Mouse (Mus musculus) midbrain, embryonic 14.5 days (tissue): ENCODE data around the gene Herpud1. TPM values are rescaled to one million over a fixed set of nuclear protein-coding genes. Genes with fewer than 3 reads are reported as not detected.
A peak's percentile ranks its signal among the peaks of the same experiment; 100 is the strongest.

ENCODE experiments used
- ATAC-seq: fragments of 200-750 bp; cut with Nextera tagmentation; 2 replicates; pipeline ENCODE4 v1.8.0; 2017; ENCODE audit warnings: moderate number of reproducible peaks, moderate library complexity; ENCODE audit not compliant: low FRiP score, low TSS enrichment
- DNase-seq: peaks from one replicate; pipeline ENCODE4 v3.0.0-alpha.2; 2015
- H3K27ac ChIP-seq: fragments of 300-500 bp; sonication (generic); replicated peaks from 2 replicates; pipeline ENCODE4 v1.5.1; 2014; ENCODE audit warnings: mild to moderate bottlenecking, low read depth, low read length, moderate library complexity
- H3K27me3 ChIP-seq: fragments of 300-500 bp; sonication (generic); 2 replicates; pipeline ENCODE4 v1.6.1; 2014; ENCODE audit warnings: low read length, control low read depth, mixed read lengths; ENCODE audit not compliant: control insufficient read depth, insufficient read depth
- H3K36me3 ChIP-seq: fragments of 300-500 bp; sonication (generic); 2 replicates; pipeline ENCODE4 v1.6.1; 2014; ENCODE audit warnings: low read length, control low read depth; ENCODE audit not compliant: control insufficient read depth, insufficient read depth
- H3K4me1 ChIP-seq: fragments of 300-500 bp; sonication (generic); 2 replicates; pipeline ENCODE4 v1.6.1; 2014; ENCODE audit warnings: mild to moderate bottlenecking, antibody characterized with exemption, low read length, control low read depth; ENCODE audit not compliant: control insufficient read depth, insufficient read depth
- H3K4me2 ChIP-seq: fragments of 300-500 bp; sonication (generic); 2 replicates; pipeline ENCODE4 v1.6.1; 2014; ENCODE audit warnings: mild to moderate bottlenecking, low read length, moderate library complexity
- H3K4me3 ChIP-seq: fragments of 300-500 bp; sonication (generic); replicated peaks from 2 replicates; pipeline ENCODE4 v1.5.1; 2014; ENCODE audit warnings: low read depth, low read length
- H3K9ac ChIP-seq: fragments of 300-500 bp; sonication (generic); replicated peaks from 2 replicates; pipeline ENCODE4 v1.6.1; 2014; ENCODE audit warnings: mild to moderate bottlenecking, low read length, moderate library complexity
- H3K9me3 ChIP-seq: fragments of 300-500 bp; sonication (generic); 2 replicates; pipeline ENCODE4 v1.6.1; 2016; ENCODE audit warnings: low read length, control low read depth, mixed read lengths; ENCODE audit not compliant: control insufficient read depth
- WGBS: fragments of 180-500 bp; shearing (Covaris S2); extraction: QIAGEN DNeasy Blood & Tissue Kit; methylation state at CpG from one replicate; pipeline ENCODE4 v1.1.7; 2014; 5-methylcytosine and 5-hydroxymethylcytosine counted together
- polyA plus RNA-seq: library from polyadenylated mRNA; unstranded; fragments of >200 nt; fragmentation: Nextera tagmentation; extraction: Ambion mirVana; gene quantifications from 2 replicates; pipeline ENCODE4 v1.2.1, GENCODE M21; 2014

Gene Herpud1
- polyA plus RNA-seq, 1 experiment from 2014 or later, result 72.2 TPM

- Histone ChIP-seq H3K4me2 (no peak overlapping the region), H3K27me3 (no peaks in the 10 kb centered on the region), H3K9ac (no peak overlapping the region), H3K27ac (no peak overlapping the region), H3K9me3 (no peaks in the 10 kb centered on the region), H3K36me3 (no peaks in the 10 kb centered on the region), H3K4me1 (no peaks in the 10 kb centered on the region), H3K4me3 (no peak overlapping the region)
- 76% methylated on average over 11 of the region's 11 CpGs for WGBS
- DNase-seq, result no peak
- no peak for ATAC-seq
Observed at GRCm38 (mm10) chr8:94377714-94378205, 8.5 kb upstream of the Herpud1 start.

DNA sequence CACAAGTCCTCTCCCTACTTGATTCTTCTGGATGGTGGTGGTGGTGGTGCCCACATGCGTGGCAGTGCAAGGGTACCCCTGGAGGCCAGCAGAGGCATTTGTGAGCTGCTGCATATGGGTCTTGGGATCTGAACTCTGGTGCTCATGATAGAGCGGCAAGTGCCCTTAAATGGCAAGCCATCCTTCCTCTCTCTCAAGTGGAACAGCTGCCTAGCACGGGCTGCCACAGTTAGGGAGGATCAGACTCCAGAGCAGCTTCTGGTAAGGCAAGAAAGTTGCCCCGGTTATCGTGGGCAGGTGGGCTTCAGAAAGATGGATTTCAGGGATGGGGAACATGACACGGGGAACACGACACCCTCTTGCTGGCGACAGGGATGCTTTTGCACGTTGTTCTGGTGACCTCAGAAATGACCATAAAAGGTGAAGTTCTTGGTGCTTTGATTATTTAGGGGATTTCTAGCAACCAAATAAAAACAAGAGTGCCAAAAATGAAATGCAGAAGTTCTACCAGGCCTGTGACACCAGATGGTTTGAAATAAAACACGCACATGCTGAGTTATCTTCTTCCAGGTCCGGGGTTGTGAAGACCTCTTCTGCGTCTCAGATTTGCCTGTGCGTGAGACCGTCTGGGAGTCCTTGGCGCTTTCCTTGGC, 7.3 kb upstream of the Herpud1 start:
- Histone ChIP-seq H3K9me3 (no peaks in the 10 kb centered on the region), H3K4me2 (no peak overlapping the region), H3K27ac (no peak overlapping the region), H3K27me3 (no peaks in the 10 kb centered on the region), H3K9ac (no peak overlapping the region), H3K4me1 (no peaks in the 10 kb centered on the region), H3K36me3 (no peaks in the 10 kb centered on the region), H3K4me3 (no peak overlapping the region)
- ATAC-seq (no peak), DNase-seq (no peak)
- WGBS, result 90% methylated on average over 15 of the region's 15 CpGs

DNA sequence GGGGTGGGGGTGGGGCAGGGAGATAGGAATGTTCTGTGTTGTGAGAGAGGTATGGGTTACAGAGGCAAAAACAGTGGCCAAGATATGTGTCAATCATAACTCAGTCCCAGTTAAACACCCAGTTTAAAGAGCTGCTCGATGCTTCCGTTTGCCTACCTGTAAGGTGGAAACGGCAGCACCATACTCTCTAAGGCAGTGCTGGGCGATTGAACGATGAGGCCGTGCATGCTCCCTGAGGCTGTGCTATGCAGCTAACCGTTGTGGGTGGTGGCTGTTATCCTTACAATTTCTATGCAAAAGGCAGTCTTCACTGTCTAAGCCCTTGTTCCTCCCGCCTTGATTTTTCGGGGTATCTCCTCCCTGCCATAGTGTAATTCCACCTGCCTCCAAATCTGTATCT, 6.6 kb upstream of the Herpud1 start:
- Histone ChIP-seq H3K27me3 (no peaks in the 10 kb centered on the region), H3K9me3 (no peaks in the 10 kb centered on the region), H3K4me2 (no peak overlapping the region), H3K9ac (no peak overlapping the region), H3K4me3 (no peak overlapping the region), H3K27ac (no peak overlapping the region), H3K36me3 (no peaks in the 10 kb centered on the region), H3K4me1 (no peaks in the 10 kb centered on the region)
- DNase-seq (no peak), ATAC-seq (no peak)
- 92% methylated on average over 9 of the region's 9 CpGs for WGBS

DNA sequence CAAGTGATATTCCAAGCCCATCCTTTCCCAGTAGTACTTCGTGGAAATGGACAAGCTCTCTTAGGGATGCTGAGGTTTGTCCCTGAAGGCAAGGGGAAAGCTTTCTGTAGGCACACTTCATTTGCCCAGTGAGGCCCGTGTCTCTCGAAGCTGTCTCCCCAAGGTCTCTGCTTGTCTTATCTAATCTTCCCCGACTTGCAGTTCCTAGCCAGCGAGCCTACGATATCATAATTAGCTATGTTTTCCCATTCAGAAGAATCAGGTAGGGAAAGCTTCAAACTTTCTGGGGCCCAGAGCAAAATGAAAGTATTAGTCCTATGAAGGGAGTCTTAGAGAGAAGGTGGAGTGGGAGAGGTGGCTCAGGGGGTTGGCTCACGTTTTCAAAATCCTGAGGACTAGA, 2.1 kb upstream of the Herpud1 start:
- H3K4me2 ChIP-seq, result no peak overlapping the region
- H3K27ac ChIP-seq, result no peak overlapping the region
- DNase-seq, result no peak
- H3K9me3 ChIP-seq, result no peaks in the 10 kb centered on the region
- peaks cover 13% of the 10 kb centered on the region for H3K4me1 ChIP-seq
- ATAC-seq, result no peak
- H3K9ac ChIP-seq, result no peak overlapping the region
- WGBS, result 91% methylated on average over 7 of the region's 7 CpGs
- H3K27me3 ChIP-seq, result no peaks in the 10 kb centered on the region
- H3K4me3 ChIP-seq, result no peak overlapping the region
- H3K36me3 ChIP-seq, result no peaks in the 10 kb centered on the region

DNA sequence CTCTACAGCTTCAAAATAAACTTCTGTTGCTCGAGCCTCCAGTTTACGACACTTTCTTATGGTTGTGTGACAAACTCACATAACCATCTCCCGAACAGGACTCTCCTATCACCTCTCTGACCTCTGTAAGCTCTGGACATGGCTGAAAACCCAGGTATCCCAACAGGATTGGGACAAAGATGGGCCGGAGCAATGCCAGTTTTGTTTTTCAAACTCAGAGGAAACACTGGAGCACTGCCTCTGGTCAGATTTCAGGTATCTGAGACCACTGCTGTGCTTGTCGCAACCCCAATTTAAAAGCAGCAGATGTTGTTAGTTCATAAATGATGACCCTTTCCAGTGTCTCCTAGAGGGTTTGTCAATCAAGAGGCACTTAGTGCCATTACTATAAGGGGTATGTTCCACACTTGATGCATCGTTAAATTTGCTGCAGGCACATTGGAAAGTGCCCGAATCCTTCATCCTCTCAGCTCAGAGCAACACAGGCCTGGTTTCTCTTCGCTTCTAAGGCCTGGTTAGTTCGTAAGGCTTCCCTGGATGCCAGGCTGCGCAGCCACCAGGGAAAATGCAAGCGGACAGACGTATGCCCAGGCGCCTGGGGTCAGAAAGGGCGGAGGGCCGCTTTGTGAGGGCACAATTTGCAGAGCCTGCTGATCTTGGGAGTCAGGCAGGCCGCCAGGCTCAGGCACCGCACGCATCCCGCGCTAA, 578 bp upstream of the Herpud1 start:
- Histone ChIP-seq H3K4me1 (peaks cover 13% of the 10 kb centered on the region), H3K4me3 (peak overlapping the region; percentile 82), H3K4me2 (peak overlapping the region; percentile 93), H3K27me3 (no peaks in the 10 kb centered on the region), H3K27ac (peak overlapping the region; percentile 96), H3K36me3 (peaks cover 14% of the 10 kb centered on the region), H3K9me3 (no peaks in the 10 kb centered on the region), H3K9ac (peak overlapping the region; percentile 95)
- ATAC-seq (peak; percentile 12; the same call in 1 of the 2 replicates), DNase-seq (no peak)
- WGBS, result 29% methylated on average over 20 of the region's 20 CpGs

GRCm38 (mm10) chr8:94387027-94387684, 918 bp downstream of the Herpud1 start:
- DNase-seq (peak; percentile 87), ATAC-seq (0 out of 2 replicates have a peak, but pooled peaks have one; percentile 32)
- Histone ChIP-seq H3K9me3 (no peaks in the 10 kb centered on the region), H3K36me3 (peaks cover 29% of the 10 kb centered on the region), H3K4me3 (peak overlapping the region; percentile 82), H3K9ac (peak overlapping the region; percentile 95), H3K27me3 (no peaks in the 10 kb centered on the region), H3K27ac (peak overlapping the region; percentile 96), H3K4me2 (peak overlapping the region; percentile 93), H3K4me1 (peaks cover 13% of the 10 kb centered on the region)
- WGBS, result under 1% methylated on average over 25 of the region's 25 CpGs

DNA sequence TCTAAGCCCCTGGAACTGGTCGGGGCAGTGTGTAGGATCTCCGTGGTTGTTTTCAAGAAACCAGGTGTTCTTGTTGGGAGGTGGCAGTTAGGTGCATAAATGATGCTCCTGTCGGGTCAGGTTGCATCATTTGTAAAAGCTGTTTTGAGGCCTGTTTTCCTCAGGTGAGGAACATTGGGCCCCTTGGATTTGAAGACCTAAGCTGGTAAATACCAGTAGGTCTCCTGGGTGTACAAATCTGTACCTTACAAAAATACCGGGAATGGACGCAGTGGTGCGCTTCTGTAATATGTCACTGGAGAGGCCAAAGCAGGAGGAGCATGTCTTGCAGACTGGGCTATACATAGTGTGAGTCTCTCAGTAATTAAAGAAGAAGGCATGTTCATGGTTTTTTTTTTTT, 1.5 kb downstream of the Herpud1 start:
- 37% methylated on average over 6 of the region's 6 CpGs for WGBS
- Histone ChIP-seq H3K4me1 (peaks cover 13% of the 10 kb centered on the region), H3K27me3 (no peaks in the 10 kb centered on the region), H3K4me3 (peak overlapping the region; percentile 82), H3K9ac (peak overlapping the region; percentile 95), H3K4me2 (peak overlapping the region; percentile 93), H3K9me3 (no peaks in the 10 kb centered on the region), H3K27ac (no peak overlapping the region), H3K36me3 (peaks cover 35% of the 10 kb centered on the region)
- DNase-seq (no peak), ATAC-seq (no peak)

- H3K4me3 ChIP-seq, result no peak overlapping the region
Observed at GRCm38 (mm10) chr8:94389531-94389930, 3.3 kb downstream of the Herpud1 start.

More at GRCm38 (mm10) chr8:94389531-94389930, 3.3 kb downstream of the Herpud1 start:
- no peaks in the 10 kb centered on the region for H3K27me3 ChIP-seq
- 90% methylated on average over 6 of the region's 6 CpGs for WGBS
- no peaks in the 10 kb centered on the region for H3K9me3 ChIP-seq
- DNase-seq, result no peak
- peaks cover 13% of the 10 kb centered on the region for H3K4me1 ChIP-seq
- H3K9ac ChIP-seq, result no peak overlapping the region
- ATAC-seq, result no peak
- no peak overlapping the region for H3K27ac ChIP-seq
- no peak overlapping the region for H3K4me2 ChIP-seq
- H3K36me3 ChIP-seq, result peaks cover 51% of the 10 kb centered on the region
